In genomic region chr10:18742086-18742485, GRCm38 (mm10) we compare ENCODE assay signal across 14 mouse cellular contexts. TPM values are rescaled to one million over a fixed set of nuclear protein-coding genes. Genes with fewer than 3 reads are reported as not detected.
DNase-seq lines count a peak whose midpoint lies in the region; ATAC-seq and TF ChIP-seq lines count a peak whose summit lies in the region.
"Had no signal": no experiment of that assay in that cellular context is flagged by ENCODE, and none has a peak within 500 bp of the region (broad histone marks: within the 10 kb centered on the region; RNA-seq: fewer than 3 reads in every experiment).

No protein-coding gene starts in this region.

- WGBS in cerebellum, adult 2 months, result 12% methylated on average over 6 of the region's 6 CpGs
- WGBS in kidney, embryonic 14.5 days, result 45% methylated on average over 6 of the region's 6 CpGs
- WGBS in hindbrain, embryonic 14.5 days, result 31% methylated on average over 6 of the region's 6 CpGs
- 35% methylated on average over 6 of the region's 6 CpGs for WGBS in neural tube, embryonic 14.5 days

- H3K36me3 ChIP-seq in kidney, embryonic 14.5 days (ENCODE audit: control insufficient read depth, insufficient read depth, low read length), result no peaks in the 10 kb centered on the region
- H3K36me3 ChIP-seq in hindbrain, embryonic 14.5 days (replicated peaks; ENCODE audit: control insufficient read depth, insufficient read depth), result no peaks in the 10 kb centered on the region
- H3K36me3 ChIP-seq in neural tube, embryonic 14.5 days (ENCODE audit: control insufficient read depth, insufficient read depth, low read length), result no peaks in the 10 kb centered on the region

- H3K4me2 ChIP-seq in kidney, embryonic 14.5 days (replicated peaks; ENCODE audit: low read depth, low read length), result no peak overlapping the region
- H3K4me2 ChIP-seq in hindbrain, embryonic 14.5 days (replicated peaks), result peak overlapping the region; percentile 76
- peak overlapping the region; percentile 73 for H3K4me2 ChIP-seq in neural tube, embryonic 14.5 days (ENCODE audit: low read depth, low read length)

- no peaks in the 10 kb centered on the region for H3K27me3 ChIP-seq in cerebellum, adult 2 months (ENCODE audit: control insufficient read depth, insufficient read depth, low read length)
- H3K27me3 ChIP-seq in kidney, embryonic 14.5 days (ENCODE audit: control insufficient read depth, insufficient read depth, low read length), result peaks cover 2% of the 10 kb centered on the region; the same call in 1 of the 2 replicates
- no peaks in the 10 kb centered on the region for H3K27me3 ChIP-seq in hindbrain, embryonic 14.5 days (ENCODE audit: control insufficient read depth, insufficient read depth, low read length)
- H3K27me3 ChIP-seq in neural tube, embryonic 14.5 days (ENCODE audit: control insufficient read depth, insufficient read depth, low read length), result no peaks in the 10 kb centered on the region

- peak; percentile 32 to 53 for DNase-seq in cerebellum, adult 2 months
- DNase-seq in cerebellum, adult 11 months, result no peak
- peak; percentile 6 for DNase-seq in kidney, postnatal 14 days
- DNase-seq in hindbrain, embryonic 14.5 days (ENCODE audit: low spot score), result peak; percentile 35
- no peak for DNase-seq in spleen, postnatal 36 days (ENCODE audit: low spot score in 2 of 2)
- DNase-seq: adrenal gland, adult 8-10 months; gastrocnemius, postnatal 25 days had no signal

- no peaks in the 10 kb centered on the region; the same call in 1 of the 2 replicates for H3K4me1 ChIP-seq in cerebellum, adult 2 months (ENCODE audit: control insufficient read depth, insufficient read depth, low read length)
- no peaks in the 10 kb centered on the region for H3K4me1 ChIP-seq in kidney, embryonic 14.5 days (ENCODE audit: control insufficient read depth, insufficient read depth, low read length)
- peaks cover 10% of the 10 kb centered on the region for H3K4me1 ChIP-seq in hindbrain, embryonic 14.5 days (replicated peaks; ENCODE audit: control insufficient read depth, insufficient read depth, low read length)
- H3K4me1 ChIP-seq in neural tube, embryonic 14.5 days (ENCODE audit: control insufficient read depth, insufficient read depth, low read length), result no peaks in the 10 kb centered on the region

- H3K9ac ChIP-seq in kidney, embryonic 14.5 days (ENCODE audit: low read depth, low read length), result no peak overlapping the region
- H3K9ac ChIP-seq in hindbrain, embryonic 14.5 days, result peak overlapping the region; percentile 90
- peak overlapping the region; percentile 83; the same call in 1 of the 2 replicates for H3K9ac ChIP-seq in neural tube, embryonic 14.5 days (replicated peaks; ENCODE audit: low read depth, low read length)

- no peak overlapping the region; the same call in 1 of the 2 replicates for H3K27ac ChIP-seq in cerebellum, adult 2 months (ENCODE audit: insufficient read depth, low read length)
- H3K27ac ChIP-seq in kidney, embryonic 14.5 days (ENCODE audit: low read depth, low read length), result no peak overlapping the region
- H3K27ac ChIP-seq in hindbrain, embryonic 14.5 days, result peak overlapping the region; percentile 96
- peak overlapping the region; percentile 94 for H3K27ac ChIP-seq in neural tube, embryonic 14.5 days (ENCODE audit: low read depth, low read length)
- H3K27ac ChIP-seq: macrophage had no signal

- H3K9me3 ChIP-seq in kidney, embryonic 14.5 days (ENCODE audit: control insufficient read depth, low read length), result no peaks in the 10 kb centered on the region
- H3K9me3 ChIP-seq in hindbrain, embryonic 14.5 days (ENCODE audit: control insufficient read depth, low read length), result no peaks in the 10 kb centered on the region
- H3K9me3 ChIP-seq in neural tube, embryonic 14.5 days (ENCODE audit: control insufficient read depth, low read length), result no peaks in the 10 kb centered on the region

- ATAC-seq in kidney, embryonic 14.5 days (ENCODE audit: low FRiP score, low TSS enrichment), result no peak
- no peak for ATAC-seq in hindbrain, embryonic 14.5 days (ENCODE audit: low FRiP score)
- 0 out of 2 replicates have a peak, but pooled peaks have one; percentile 18 for ATAC-seq in neural tube, embryonic 14.5 days (ENCODE audit: low read depth)
- no peak for ATAC-seq in monocyte, adult 5-6 weeks (replicated peaks; ENCODE audit: insufficient number of reproducible peaks, low FRiP score, low TSS enrichment, poor library complexity, severe bottlenecking)

- no peak for TF ChIP-seq POLR2A in cerebellum, adult 2 months (IDR thresholded peaks at IDR 0.05; ENCODE audit: borderline replicate concordance, insufficient read depth, low read length)

- TF ChIP-seq CTCF in cerebellum, adult 2 months (IDR thresholded peaks at IDR 0.05; ENCODE audit: borderline replicate concordance, insufficient read depth, low read depth, low read length), result no peak

- peak overlapping the region; percentile 41 for H3K4me3 ChIP-seq in cerebellum, adult 2 months (replicated peaks; ENCODE audit: insufficient read depth, low read depth, low read length)
- no peak overlapping the region for H3K4me3 ChIP-seq in kidney, embryonic 14.5 days (ENCODE audit: low read length)
- H3K4me3 ChIP-seq in hindbrain, embryonic 14.5 days (replicated peaks; ENCODE audit: low read length), result peak overlapping the region; percentile 74
- H3K4me3 ChIP-seq in neural tube, embryonic 14.5 days (ENCODE audit: low read depth, low read length), result peak overlapping the region; percentile 69

RNA-seq across cellular contexts. Expression of gene Arfgef3, which starts 1.7 kb away (rescaled TPM):
- polyA plus RNA-seq in cerebellum, adult 2 months (2012; rRNA removed), result 22.0 and 22.4 TPM in 2 replicates
- polyA plus RNA-seq in kidney, embryonic 14.5 days (2014; fragmentation: Nextera tagmentation; extraction: Ambion mirVana), result 1.2 and 1.8 TPM in 2 replicates
- polyA plus RNA-seq in hindbrain, embryonic 14.5 days (2014; fragmentation: Nextera tagmentation; extraction: Ambion mirVana), result 7.6 and 8.5 TPM in 2 replicates
- polyA plus RNA-seq in neural tube, embryonic 14.5 days (2014; fragmentation: Nextera tagmentation; extraction: Ambion mirVana), result 9.3 and 12.5 TPM in 2 replicates
- 0.10 to 0.11 TPM in 2 of 3 replicates, not detected in the other for total RNA-seq in monocyte, adult 5-6 weeks (2017)

RNA-seq across cellular contexts. Expression of gene Gm4922, which starts 44.5 kb away (rescaled TPM):
- polyA plus RNA-seq in cerebellum, adult 2 months (2012; rRNA removed), result not detected in 2 replicates
- not detected in 2 replicates for polyA plus RNA-seq in kidney, embryonic 14.5 days (2014; fragmentation: Nextera tagmentation; extraction: Ambion mirVana)
- polyA plus RNA-seq in hindbrain, embryonic 14.5 days (2014; fragmentation: Nextera tagmentation; extraction: Ambion mirVana), result 0.10 and 0.28 TPM in 2 replicates
- polyA plus RNA-seq in neural tube, embryonic 14.5 days (2014; fragmentation: Nextera tagmentation; extraction: Ambion mirVana), result 0.22 and 0.44 TPM in 2 replicates
- total RNA-seq in monocyte, adult 5-6 weeks (2017), result not detected in 3 replicates
- total RNA-seq: adrenal gland, adult 8-10 months; gastrocnemius, postnatal 25 days; hematopoietic stem cell, adult 5-6 weeks; left cerebral cortex, postnatal 25 days had no signal
- polyA plus RNA-seq: embryonic facial prominence, embryonic 11.5 days; macrophage had no signal

Comparison
In these comparisons a context has a peak if more than half of its experiments do, and no peak if none do; other contexts are left out.
1. DNase-seq: peak in cerebellum, adult 2 months (2 of 2), kidney, postnatal 14 days (single experiment) and hindbrain, embryonic 14.5 days (single experiment); none in cerebellum, adult 11 months (single experiment) and spleen, postnatal 36 days (0 of 2).
2. H3K27ac ChIP-seq: peak in hindbrain, embryonic 14.5 days (single experiment) and neural tube, embryonic 14.5 days (single experiment); none in cerebellum, adult 2 months (single experiment) and kidney, embryonic 14.5 days (single experiment).